Mouse (Mus musculus): Measurements from ENCODE around the gene Ntng1. TPM values are rescaled to one million over a fixed set of nuclear protein-coding genes. Genes with fewer than 3 reads are reported as not detected.
A peak's percentile ranks its signal among the peaks of the same experiment; 100 is the strongest.

Ntng1 gene
- polyA plus RNA-seq, 1 experiment from 2014 or later, result 7.1 TPM

GRCm38 (mm10) chr3:109923788-109924187, 220.0 kb downstream of the Ntng1 start:
- H3K9me3 ChIP-seq (ENCODE audit: control insufficient read depth, low read length), result no peaks in the 10 kb centered on the region
- ATAC-seq (ENCODE audit: low FRiP score), result no peak
- no peak for DNase-seq (ENCODE audit: low spot score)
- H3K27ac ChIP-seq (ENCODE audit: low read depth, low read length), result no peak overlapping the region
- H3K27me3 ChIP-seq (ENCODE audit: control insufficient read depth, insufficient read depth, low read length), result no peaks in the 10 kb centered on the region
- WGBS, result 71% methylated on average over 4 of the region's 4 CpGs
- H3K4me2 ChIP-seq (replicated peaks; ENCODE audit: low read depth, low read length), result no peak overlapping the region
- H3K9ac ChIP-seq (ENCODE audit: low read depth, low read length), result no peak overlapping the region
- no peak overlapping the region for H3K4me3 ChIP-seq (ENCODE audit: low read depth, low read length)
- H3K4me1 ChIP-seq (replicated peaks; ENCODE audit: control insufficient read depth, insufficient read depth, low read length), result no peaks in the 10 kb centered on the region
- no peaks in the 10 kb centered on the region for H3K36me3 ChIP-seq (ENCODE audit: control insufficient read depth, insufficient read depth, low read length)

GRCm38 (mm10) chr3:109918996-109919395, 224.8 kb downstream of the Ntng1 start:
- no peak overlapping the region for H3K9ac ChIP-seq (ENCODE audit: low read depth, low read length)
- DNase-seq (ENCODE audit: low spot score), result no peak
- WGBS, result 58% methylated on average over 3 of the region's 3 CpGs
- ATAC-seq (ENCODE audit: low FRiP score), result no peak
- no peaks in the 10 kb centered on the region for H3K4me1 ChIP-seq (replicated peaks; ENCODE audit: control insufficient read depth, insufficient read depth, low read length)
- H3K4me3 ChIP-seq (ENCODE audit: low read depth, low read length), result no peak overlapping the region
- H3K27ac ChIP-seq (ENCODE audit: low read depth, low read length), result no peak overlapping the region
- no peak overlapping the region for H3K4me2 ChIP-seq (replicated peaks; ENCODE audit: low read depth, low read length)
- H3K36me3 ChIP-seq (ENCODE audit: control insufficient read depth, insufficient read depth, low read length), result no peaks in the 10 kb centered on the region
- H3K27me3 ChIP-seq (ENCODE audit: control insufficient read depth, insufficient read depth, low read length), result no peaks in the 10 kb centered on the region
- H3K9me3 ChIP-seq (ENCODE audit: control insufficient read depth, low read length), result no peaks in the 10 kb centered on the region

- H3K36me3 ChIP-seq (ENCODE audit: control insufficient read depth, insufficient read depth, low read length), result no peaks in the 10 kb centered on the region
- 54% methylated on average over 8 of the region's 8 CpGs for WGBS
- H3K9me3 ChIP-seq (ENCODE audit: control insufficient read depth, low read length), result no peaks in the 10 kb centered on the region
- ATAC-seq (ENCODE audit: low FRiP score) (no peak), DNase-seq (ENCODE audit: low spot score) (no peak)
- no peak overlapping the region for H3K4me2 ChIP-seq (replicated peaks; ENCODE audit: low read depth, low read length)
- no peak overlapping the region for H3K9ac ChIP-seq (ENCODE audit: low read depth, low read length)
- no peak overlapping the region for H3K4me3 ChIP-seq (ENCODE audit: low read depth, low read length)
- no peaks in the 10 kb centered on the region for H3K27me3 ChIP-seq (ENCODE audit: control insufficient read depth, insufficient read depth, low read length)
- no peaks in the 10 kb centered on the region for H3K4me1 ChIP-seq (replicated peaks; ENCODE audit: control insufficient read depth, insufficient read depth, low read length)
- no peak overlapping the region for H3K27ac ChIP-seq (ENCODE audit: low read depth, low read length)
Observed at GRCm38 (mm10) chr3:109917926-109918694, 225.7 kb downstream of the Ntng1 start.

- Histone ChIP-seq H3K4me2 (replicated peaks; ENCODE audit: low read depth, low read length) (no peak overlapping the region), H3K27me3 (ENCODE audit: control insufficient read depth, insufficient read depth, low read length) (no peaks in the 10 kb centered on the region), H3K4me1 (replicated peaks; ENCODE audit: control insufficient read depth, insufficient read depth, low read length) (no peaks in the 10 kb centered on the region), H3K27ac (ENCODE audit: low read depth, low read length) (no peak overlapping the region), H3K4me3 (ENCODE audit: low read depth, low read length) (no peak overlapping the region), H3K36me3 (ENCODE audit: control insufficient read depth, insufficient read depth, low read length) (no peaks in the 10 kb centered on the region), H3K9me3 (ENCODE audit: control insufficient read depth, low read length) (no peaks in the 10 kb centered on the region), H3K9ac (ENCODE audit: low read depth, low read length) (no peak overlapping the region)
- 27% methylated on average over 4 of the region's 4 CpGs for WGBS
- ATAC-seq (ENCODE audit: low FRiP score), result 0 out of 2 replicates have a peak, but pooled peaks have one; percentile 39
- DNase-seq (ENCODE audit: low spot score), result no peak
Observed at GRCm38 (mm10) chr3:109917077-109917476, 226.7 kb downstream of the Ntng1 start.

- H3K36me3 ChIP-seq (ENCODE audit: control insufficient read depth, insufficient read depth, low read length), result no peaks in the 10 kb centered on the region
- DNase-seq (ENCODE audit: low spot score) (no peak), ATAC-seq (ENCODE audit: low FRiP score) (no peak)
- no peaks in the 10 kb centered on the region for H3K4me1 ChIP-seq (replicated peaks; ENCODE audit: control insufficient read depth, insufficient read depth, low read length)
- H3K9ac ChIP-seq (ENCODE audit: low read depth, low read length), result no peak overlapping the region
- H3K27ac ChIP-seq (ENCODE audit: low read depth, low read length), result no peak overlapping the region
- H3K27me3 ChIP-seq (ENCODE audit: control insufficient read depth, insufficient read depth, low read length), result no peaks in the 10 kb centered on the region
- no peak overlapping the region for H3K4me3 ChIP-seq (ENCODE audit: low read depth, low read length)
- WGBS, result 82% methylated on average over 5 of the region's 5 CpGs
- H3K9me3 ChIP-seq (ENCODE audit: control insufficient read depth, low read length), result no peaks in the 10 kb centered on the region
- H3K4me2 ChIP-seq (replicated peaks; ENCODE audit: low read depth, low read length), result no peak overlapping the region
Observed at GRCm38 (mm10) chr3:109914226-109914625, 229.6 kb downstream of the Ntng1 start.

GRCm38 (mm10) chr3:109890600-109890999, 253.2 kb downstream of the Ntng1 start:
- no peaks in the 10 kb centered on the region for H3K9me3 ChIP-seq (ENCODE audit: control insufficient read depth, low read length)
- H3K4me3 ChIP-seq (ENCODE audit: low read depth, low read length), result no peak overlapping the region
- no peak overlapping the region for H3K4me2 ChIP-seq (replicated peaks; ENCODE audit: low read depth, low read length)
- H3K27ac ChIP-seq (ENCODE audit: low read depth, low read length), result no peak overlapping the region
- no peaks in the 10 kb centered on the region for H3K4me1 ChIP-seq (replicated peaks; ENCODE audit: control insufficient read depth, insufficient read depth, low read length)
- no peak for DNase-seq (ENCODE audit: low spot score)
- no peak overlapping the region for H3K9ac ChIP-seq (ENCODE audit: low read depth, low read length)
- 50% methylated on average over 1 of the region's 1 CpGs for WGBS
- no peaks in the 10 kb centered on the region for H3K27me3 ChIP-seq (ENCODE audit: control insufficient read depth, insufficient read depth, low read length)
- ATAC-seq (ENCODE audit: low FRiP score), result no peak
- H3K36me3 ChIP-seq (ENCODE audit: control insufficient read depth, insufficient read depth, low read length), result no peaks in the 10 kb centered on the region

- H3K27me3 ChIP-seq (ENCODE audit: control insufficient read depth, insufficient read depth, low read length), result no peaks in the 10 kb centered on the region
- no peaks in the 10 kb centered on the region for H3K4me1 ChIP-seq (replicated peaks; ENCODE audit: control insufficient read depth, insufficient read depth, low read length)
- no peaks in the 10 kb centered on the region for H3K36me3 ChIP-seq (ENCODE audit: control insufficient read depth, insufficient read depth, low read length)
- no peak overlapping the region for H3K9ac ChIP-seq (ENCODE audit: low read depth, low read length)
- WGBS, result 63% methylated on average over 4 of the region's 4 CpGs
- H3K4me3 ChIP-seq (ENCODE audit: low read depth, low read length), result no peak overlapping the region
- ATAC-seq (ENCODE audit: low FRiP score) (no peak), DNase-seq (ENCODE audit: low spot score) (no peak)
- H3K27ac ChIP-seq (ENCODE audit: low read depth, low read length), result no peak overlapping the region
- H3K4me2 ChIP-seq (replicated peaks; ENCODE audit: low read depth, low read length), result no peak overlapping the region
- no peaks in the 10 kb centered on the region for H3K9me3 ChIP-seq (ENCODE audit: control insufficient read depth, low read length)
Observed at GRCm38 (mm10) chr3:109885672-109886071, 258.1 kb downstream of the Ntng1 start.

- Histone ChIP-seq H3K27me3 (ENCODE audit: control insufficient read depth, insufficient read depth, low read length) (no peaks in the 10 kb centered on the region), H3K4me3 (ENCODE audit: low read depth, low read length) (no peak overlapping the region), H3K27ac (ENCODE audit: low read depth, low read length) (no peak overlapping the region), H3K36me3 (ENCODE audit: control insufficient read depth, insufficient read depth, low read length) (no peaks in the 10 kb centered on the region), H3K4me2 (replicated peaks; ENCODE audit: low read depth, low read length) (no peak overlapping the region), H3K4me1 (replicated peaks; ENCODE audit: control insufficient read depth, insufficient read depth, low read length) (no peaks in the 10 kb centered on the region), H3K9ac (ENCODE audit: low read depth, low read length) (no peak overlapping the region), H3K9me3 (ENCODE audit: control insufficient read depth, low read length) (no peaks in the 10 kb centered on the region)
- ATAC-seq (ENCODE audit: low FRiP score) (no peak), DNase-seq (ENCODE audit: low spot score) (no peak)
- 84% methylated on average over 4 of the region's 4 CpGs for WGBS
Observed at GRCm38 (mm10) chr3:109879061-109879460, 264.8 kb downstream of the Ntng1 start.

GRCm38 (mm10) chr3:109871986-109872385, 271.8 kb downstream of the Ntng1 start:
- 91% methylated on average over 17 of the region's 17 CpGs for whole genome bisulfite sequencing
- Histone ChIP-seq H3K9ac (ENCODE audit: low read depth, low read length) (no peak overlapping the region), H3K36me3 (ENCODE audit: control insufficient read depth, insufficient read depth, low read length) (no peaks in the 10 kb centered on the region), H3K27me3 (ENCODE audit: control insufficient read depth, insufficient read depth, low read length) (no peaks in the 10 kb centered on the region), H3K4me2 (replicated peaks; ENCODE audit: low read depth, low read length) (no peak overlapping the region), H3K27ac (ENCODE audit: low read depth, low read length) (no peak overlapping the region), H3K4me3 (ENCODE audit: low read depth, low read length) (no peak overlapping the region), H3K9me3 (ENCODE audit: control insufficient read depth, low read length) (no peaks in the 10 kb centered on the region), H3K4me1 (replicated peaks; ENCODE audit: control insufficient read depth, insufficient read depth, low read length) (no peaks in the 10 kb centered on the region)
- ATAC-seq (ENCODE audit: low FRiP score), result no peak
- DNase-seq (ENCODE audit: low spot score), result no peak
